Mouse (Mus musculus): ENCODE data around the gene P4ha2. TPM values are rescaled to one million over a fixed set of nuclear protein-coding genes. Genes with fewer than 3 reads are reported as not detected.
A peak's percentile ranks its signal among the peaks of the same experiment; 100 is the strongest.
"Not testable (repeated sequence)": the region's sequence is repeated elsewhere in the genome, so short reads cannot be mapped to it uniquely, and the experiment has no call there.

The P4ha2 gene
- polyA plus RNA-seq, 1 experiment from 2014 or later, result 51.6 TPM

- no peak overlapping the region; the same call in 1 of the 2 replicates for H3K9ac ChIP-seq (ENCODE audit: low read depth, low read length)
- no peaks in the 10 kb centered on the region for H3K9me3 ChIP-seq (replicated peaks; ENCODE audit: control insufficient read depth, low read length)
- H3K36me3 ChIP-seq (ENCODE audit: control insufficient read depth, insufficient read depth, low read length), result no peaks in the 10 kb centered on the region; the same call in 1 of the 2 replicates
- H3K4me1 ChIP-seq (ENCODE audit: control insufficient read depth, insufficient read depth, low read length), result peaks cover 12% of the 10 kb centered on the region
- H3K4me2 ChIP-seq, result peak overlapping the region; percentile 27
- no peak overlapping the region for H3K27ac ChIP-seq (ENCODE audit: low read depth, low read length)
- no peak overlapping the region for H3K4me3 ChIP-seq (ENCODE audit: low read depth, low read length)
- WGBS (ENCODE audit: insufficient replicate concordance), result 40% methylated on average over 15 of the region's 15 CpGs
- ATAC-seq (replicated peaks; ENCODE audit: insufficient number of reproducible peaks, low FRiP score, low TSS enrichment), result no peak
- no peaks in the 10 kb centered on the region for H3K27me3 ChIP-seq (ENCODE audit: control insufficient read depth, insufficient read depth, low read length)
Measured at GRCm38 (mm10) chr11:54126654-54127374, 26.9 kb downstream of the P4ha2 start.

- Histone ChIP-seq H3K27ac (ENCODE audit: low read depth, low read length) (no peak overlapping the region), H3K9me3 (replicated peaks; ENCODE audit: control insufficient read depth, low read length) (no peaks in the 10 kb centered on the region), H3K27me3 (ENCODE audit: control insufficient read depth, insufficient read depth, low read length) (no peaks in the 10 kb centered on the region), H3K4me1 (ENCODE audit: control insufficient read depth, insufficient read depth, low read length) (peaks cover 18% of the 10 kb centered on the region), H3K36me3 (ENCODE audit: control insufficient read depth, insufficient read depth, low read length) (no peaks in the 10 kb centered on the region; the same call in 1 of the 2 replicates), H3K9ac (ENCODE audit: low read depth, low read length) (no peak overlapping the region), H3K4me2 (peak overlapping the region; percentile 27; the same call in 1 of the 2 replicates), H3K4me3 (ENCODE audit: low read depth, low read length) (no peak overlapping the region)
- 46% methylated on average over 2 of the region's 2 CpGs for WGBS (ENCODE audit: insufficient replicate concordance)
- no peak for ATAC-seq (replicated peaks; ENCODE audit: insufficient number of reproducible peaks, low FRiP score, low TSS enrichment)
Measured at GRCm38 (mm10) chr11:54127397-54127796, 27.5 kb downstream of the P4ha2 start.

- Histone ChIP-seq H3K4me3 (ENCODE audit: low read depth, low read length) (no peak overlapping the region), H3K36me3 (ENCODE audit: control insufficient read depth, insufficient read depth, low read length) (no peaks in the 10 kb centered on the region; the same call in 1 of the 2 replicates), H3K4me1 (ENCODE audit: control insufficient read depth, insufficient read depth, low read length) (peaks cover 20% of the 10 kb centered on the region), H3K27me3 (ENCODE audit: control insufficient read depth, insufficient read depth, low read length) (no peaks in the 10 kb centered on the region), H3K9me3 (replicated peaks; ENCODE audit: control insufficient read depth, low read length) (no peaks in the 10 kb centered on the region), H3K4me2 (no peak overlapping the region), H3K9ac (ENCODE audit: low read depth, low read length) (no peak overlapping the region), H3K27ac (ENCODE audit: low read depth, low read length) (no peak overlapping the region)
- WGBS (ENCODE audit: insufficient replicate concordance), result 69% methylated on average over 8 of the region's 8 CpGs
- ATAC-seq (replicated peaks; ENCODE audit: insufficient number of reproducible peaks, low FRiP score, low TSS enrichment), result no peak
Measured at GRCm38 (mm10) chr11:54129955-54130354, 30.1 kb downstream of the P4ha2 start.

- no peaks in the 10 kb centered on the region; the same call in 1 of the 2 replicates for H3K36me3 ChIP-seq (ENCODE audit: control insufficient read depth, insufficient read depth, low read length)
- no peak overlapping the region for H3K9ac ChIP-seq (ENCODE audit: low read depth, low read length)
- WGBS (ENCODE audit: insufficient replicate concordance), result 79% methylated on average over 6 of the region's 6 CpGs
- no peak overlapping the region for H3K4me2 ChIP-seq
- H3K27ac ChIP-seq (ENCODE audit: low read depth, low read length), result no peak overlapping the region
- H3K27me3 ChIP-seq (ENCODE audit: control insufficient read depth, insufficient read depth, low read length), result no peaks in the 10 kb centered on the region
- no peak overlapping the region for H3K4me3 ChIP-seq (ENCODE audit: low read depth, low read length)
- no peak for ATAC-seq (replicated peaks; ENCODE audit: insufficient number of reproducible peaks, low FRiP score, low TSS enrichment)
- H3K4me1 ChIP-seq (ENCODE audit: control insufficient read depth, insufficient read depth, low read length), result peaks cover 20% of the 10 kb centered on the region
- no peaks in the 10 kb centered on the region for H3K9me3 ChIP-seq (replicated peaks; ENCODE audit: control insufficient read depth, low read length)
Measured at GRCm38 (mm10) chr11:54130721-54131120, 30.8 kb downstream of the P4ha2 start.

GRCm38 (mm10) chr11:54132290-54132689 is 32.4 kb downstream of the P4ha2 start:
- Histone ChIP-seq H3K4me3 (ENCODE audit: low read depth, low read length) (no peak overlapping the region), H3K4me1 (ENCODE audit: control insufficient read depth, insufficient read depth, low read length) (peaks cover 12% of the 10 kb centered on the region), H3K36me3 (ENCODE audit: control insufficient read depth, insufficient read depth, low read length) (no peaks in the 10 kb centered on the region; the same call in 1 of the 2 replicates), H3K27ac (ENCODE audit: low read depth, low read length) (no peak overlapping the region), H3K27me3 (ENCODE audit: control insufficient read depth, insufficient read depth, low read length) (no peaks in the 10 kb centered on the region), H3K4me2 (no peak overlapping the region), H3K9me3 (replicated peaks; ENCODE audit: control insufficient read depth, low read length) (no peaks in the 10 kb centered on the region), H3K9ac (ENCODE audit: low read depth, low read length) (no peak overlapping the region)
- no peak for ATAC-seq (replicated peaks; ENCODE audit: insufficient number of reproducible peaks, low FRiP score, low TSS enrichment)
- WGBS (ENCODE audit: insufficient replicate concordance), result 37% methylated on average over 10 of the region's 10 CpGs

GRCm38 (mm10) chr11:54134905-54135304 is 35.0 kb downstream of the P4ha2 start:
- no peak overlapping the region for H3K4me2 ChIP-seq
- peaks cover 7% of the 10 kb centered on the region for H3K4me1 ChIP-seq (ENCODE audit: control insufficient read depth, insufficient read depth, low read length)
- no peaks in the 10 kb centered on the region for H3K36me3 ChIP-seq (ENCODE audit: control insufficient read depth, insufficient read depth, low read length)
- H3K27me3 ChIP-seq (ENCODE audit: control insufficient read depth, insufficient read depth, low read length), result no peaks in the 10 kb centered on the region
- no peaks in the 10 kb centered on the region for H3K9me3 ChIP-seq (replicated peaks; ENCODE audit: control insufficient read depth, low read length)
- H3K4me3 ChIP-seq (ENCODE audit: low read depth, low read length), result no peak overlapping the region
- H3K9ac ChIP-seq (ENCODE audit: low read depth, low read length), result no peak overlapping the region
- ATAC-seq (replicated peaks; ENCODE audit: insufficient number of reproducible peaks, low FRiP score, low TSS enrichment), result no peak
- 62% methylated on average over 6 of the region's 6 CpGs for WGBS (ENCODE audit: insufficient replicate concordance)
- no peak overlapping the region for H3K27ac ChIP-seq (ENCODE audit: low read depth, low read length)

GRCm38 (mm10) chr11:54140159-54140558 is 40.3 kb downstream of the P4ha2 start:
- H3K4me2 ChIP-seq; H3K9me3 ChIP-seq (replicated peaks; ENCODE audit: control insufficient read depth, low read length); ATAC-seq (replicated peaks; ENCODE audit: insufficient number of reproducible peaks, low FRiP score, low TSS enrichment); H3K27ac ChIP-seq (ENCODE audit: low read depth, low read length); H3K27me3 ChIP-seq (ENCODE audit: control insufficient read depth, insufficient read depth, low read length); H3K4me1 ChIP-seq (ENCODE audit: control insufficient read depth, insufficient read depth, low read length); H3K36me3 ChIP-seq (ENCODE audit: control insufficient read depth, insufficient read depth, low read length); H3K4me3 ChIP-seq (ENCODE audit: low read depth, low read length); H3K9ac ChIP-seq (ENCODE audit: low read depth, low read length): not testable (repeated sequence)
- WGBS (ENCODE audit: insufficient replicate concordance), result 40% methylated on average over 2 of the region's 2 CpGs

GRCm38 (mm10) chr11:54141200-54141971 is 41.5 kb downstream of the P4ha2 start:
- Histone ChIP-seq H3K9ac (ENCODE audit: low read depth, low read length) (no peak overlapping the region), H3K4me1 (ENCODE audit: control insufficient read depth, insufficient read depth, low read length) (no peaks in the 10 kb centered on the region), H3K4me2 (no peak overlapping the region), H3K4me3 (ENCODE audit: low read depth, low read length) (no peak overlapping the region), H3K9me3 (replicated peaks; ENCODE audit: control insufficient read depth, low read length) (no peaks in the 10 kb centered on the region), H3K27me3 (ENCODE audit: control insufficient read depth, insufficient read depth, low read length) (no peaks in the 10 kb centered on the region), H3K36me3 (ENCODE audit: control insufficient read depth, insufficient read depth, low read length) (no peaks in the 10 kb centered on the region), H3K27ac (ENCODE audit: low read depth, low read length) (no peak overlapping the region)
- WGBS (ENCODE audit: insufficient replicate concordance), result 75% methylated on average over 7 of the region's 7 CpGs
- no peak for ATAC-seq (replicated peaks; ENCODE audit: insufficient number of reproducible peaks, low FRiP score, low TSS enrichment)
